Mouse (Mus musculus) forebrain, postnatal 0 days (tissue): ENCODE measurements at regions not wholly inside any gene's neighbourhood (a gene's known extent, or its start where the extent isn't known, plus 50 kb on each side); places are given as distances from the start of the nearest gene placed in this dataset.

Experiments used
- ATAC-seq: fragments of 200-750 bp; cut with Nextera tagmentation; 2 replicates; pipeline ENCODE4 v1.8.0; 2017; ENCODE audit warnings: mild to moderate bottlenecking, moderate library complexity
- DNase-seq: peaks from one replicate; pipeline ENCODE4 v3.0.0-alpha.2; 2015
- H3K27ac ChIP-seq: fragments of 300-500 bp; sonication (generic); 2 replicates; pipeline ENCODE4 v1.5.1; 2014; ENCODE audit warnings: low read depth, mild to moderate bottlenecking, antibody characterized with exemption, low read length, moderate library complexity, mixed read lengths
- H3K27me3 ChIP-seq: fragments of 300-500 bp; sonication (generic); 2 replicates; pipeline ENCODE4 v1.6.1; 2014; ENCODE audit warnings: mild to moderate bottlenecking, low read length, mixed read lengths; ENCODE audit not compliant: insufficient read depth
- H3K36me3 ChIP-seq: fragments of 300-500 bp; sonication (generic); 2 replicates; pipeline ENCODE4 v1.6.1; 2014; ENCODE audit warnings: mild to moderate bottlenecking, moderate library complexity; ENCODE audit not compliant: insufficient read depth
- H3K4me1 ChIP-seq: fragments of 300-500 bp; sonication (generic); 2 replicates; pipeline ENCODE4 v1.6.1; 2014; ENCODE audit warnings: antibody characterized with exemption; ENCODE audit not compliant: insufficient read depth
- H3K4me2 ChIP-seq: fragments of 300-500 bp; sonication (generic); 2 replicates; pipeline ENCODE4 v1.6.1; 2014; ENCODE audit warnings: low read depth, mild to moderate bottlenecking, moderate library complexity
- H3K4me3 ChIP-seq: fragments of 300-500 bp; sonication (generic); 2 replicates; pipeline ENCODE4 v1.5.1; 2014; ENCODE audit warnings: low read depth, low read length, mixed read lengths
- H3K9ac ChIP-seq: fragments of 300-500 bp; sonication (generic); 2 replicates; pipeline ENCODE4 v1.6.1; 2014; ENCODE audit warnings: mild to moderate bottlenecking
- H3K9me3 ChIP-seq: fragments of 300-500 bp; sonication (generic); 2 replicates; pipeline ENCODE4 v1.6.1; 2016; ENCODE audit warnings: low read length
- CTCF ChIP-seq: sonication (generic); IDR thresholded peaks from 2 replicates; pipeline ENCODE4 v1.5.1; 2016; ENCODE audit warnings: antibody characterized with exemption, control low read depth, low read depth
- WGBS: fragments of 180-500 bp; shearing (Covaris S2); extraction: QIAGEN DNeasy Blood & Tissue Kit; methylation state at CpG from one replicate; pipeline ENCODE4 v1.1.7; 2014; 5-methylcytosine and 5-hydroxymethylcytosine counted together

DNA sequence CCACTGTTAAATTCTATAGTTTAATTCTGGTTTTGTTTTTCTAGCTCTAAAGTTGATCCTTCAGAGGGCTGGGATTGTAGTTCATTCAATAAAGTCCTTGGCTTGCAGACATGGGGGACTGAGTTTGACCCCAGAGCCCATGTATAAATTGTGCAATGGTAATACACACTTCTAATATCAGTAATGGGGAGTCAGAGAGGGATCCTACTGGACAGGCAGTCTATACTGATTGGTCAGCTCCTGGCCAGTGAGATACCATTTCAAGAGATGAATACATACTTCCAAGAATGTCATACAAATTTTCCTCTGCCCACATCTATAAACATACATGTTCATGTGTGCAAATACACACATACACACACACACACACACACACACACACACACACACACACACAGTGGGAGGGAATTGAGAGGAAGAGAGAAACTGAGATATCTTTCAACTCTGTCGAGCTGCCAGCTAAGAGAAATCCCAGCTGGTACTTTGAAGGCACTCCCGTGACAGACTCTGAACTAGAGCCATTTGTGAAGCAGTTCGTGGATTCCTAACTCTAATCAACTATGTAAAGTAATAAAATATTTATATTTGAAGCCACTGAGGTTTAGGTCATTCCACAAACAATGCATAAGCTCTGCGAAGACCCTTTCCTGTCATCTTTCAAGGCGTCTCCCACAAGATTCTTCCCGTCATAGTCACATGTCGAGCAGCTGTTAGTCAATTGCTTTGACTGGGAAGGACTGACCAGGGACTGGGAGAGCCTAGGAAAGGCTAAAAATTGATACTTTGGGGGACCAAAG is 145.1 kb downstream of the Rpl10-ps3 start:
- TF ChIP-seq CTCF = no peak
- 75% methylated on average over 7 of the region's 7 CpGs for WGBS
- no peak for ATAC-seq

GRCm38 (mm10) chr9:50192400-50193110 is 152.2 kb downstream of the Rpl10-ps3 start:
- Histone ChIP-seq H3K9ac (no peak overlapping the region), H3K27me3 (no peaks in the 10 kb centered on the region), H3K4me3 (no peak overlapping the region), H3K4me1 (no peaks in the 10 kb centered on the region), H3K36me3 (no peaks in the 10 kb centered on the region), H3K4me2 (no peak overlapping the region), H3K27ac (no peak overlapping the region), H3K9me3 (no peaks in the 10 kb centered on the region)
- TF ChIP-seq CTCF = no peak
- 47% methylated on average over 5 of the region's 5 CpGs for WGBS
- DNase-seq (no peak), ATAC-seq (no peak)

More for the DNA sequence above, 145.1 kb downstream of the Rpl10-ps3 start:
- H3K4me2 ChIP-seq = no peak overlapping the region
- H3K36me3 ChIP-seq = no peaks in the 10 kb centered on the region
- H3K4me1 ChIP-seq = no peaks in the 10 kb centered on the region
- DNase-seq = no peak
- H3K9ac ChIP-seq = no peak overlapping the region
- no peak overlapping the region for H3K27ac ChIP-seq
- H3K4me3 ChIP-seq = no peak overlapping the region
- no peaks in the 10 kb centered on the region for H3K27me3 ChIP-seq
- no peaks in the 10 kb centered on the region for H3K9me3 ChIP-seq

DNA sequence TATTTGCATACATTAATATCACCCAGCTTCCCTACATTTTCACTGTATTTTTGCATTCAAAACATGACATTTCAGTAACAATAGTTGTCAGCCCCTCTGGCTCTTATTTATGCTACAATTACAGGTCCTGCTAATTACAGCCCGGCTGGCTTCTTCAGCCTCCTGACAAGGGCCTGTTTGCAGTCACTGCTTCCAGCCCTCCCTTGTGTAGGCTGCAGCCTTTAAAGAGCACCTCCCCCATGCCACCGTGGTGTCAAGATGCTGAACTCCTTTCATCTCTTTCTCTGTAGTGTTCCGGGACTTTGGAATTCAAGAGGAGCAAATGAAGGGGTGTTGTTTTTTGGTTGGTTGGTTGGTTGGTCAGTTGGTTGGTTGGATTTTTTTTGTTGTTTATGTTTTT is 153.6 kb downstream of the Rpl10-ps3 start:
- Histone ChIP-seq H3K9me3 (no peaks in the 10 kb centered on the region), H3K4me2 (no peak overlapping the region), H3K4me1 (no peaks in the 10 kb centered on the region), H3K4me3 (no peak overlapping the region), H3K36me3 (no peaks in the 10 kb centered on the region), H3K27me3 (no peaks in the 10 kb centered on the region), H3K9ac (no peak overlapping the region), H3K27ac (0 out of 2 replicates have a peak overlapping the region, but pooled peaks have one; percentile 2)
- peak; percentile 16 for DNase-seq
- ATAC-seq = peak; percentile 27; the same call in 1 of the 2 replicates
- no peak for TF ChIP-seq CTCF
- WGBS = 12% methylated on average over 3 of the region's 3 CpGs

DNA sequence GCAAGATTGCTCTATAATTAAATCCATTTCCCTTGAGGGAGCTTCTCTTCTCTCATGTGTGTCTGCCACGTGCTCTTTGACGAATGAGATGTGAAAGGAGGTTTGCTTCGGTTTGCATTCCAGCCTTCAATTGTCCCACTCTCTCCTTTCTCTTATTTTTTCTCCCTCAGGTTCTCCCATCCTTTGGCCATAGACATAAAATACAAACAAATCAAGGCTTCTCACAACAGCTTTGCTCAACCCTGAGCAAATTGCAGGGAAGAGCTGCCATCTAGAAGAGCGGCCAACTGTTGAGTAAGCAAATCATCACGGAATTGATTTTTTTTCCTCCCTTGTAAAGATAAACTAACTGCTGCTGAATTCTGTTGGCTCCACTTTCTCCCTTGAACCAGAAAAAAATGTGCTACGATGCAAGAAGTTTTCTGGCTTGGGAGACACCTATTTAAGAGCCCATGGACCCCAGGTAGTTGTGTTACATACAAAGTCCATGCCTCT is 156.1 kb downstream of the Rpl10-ps3 start:
- Histone ChIP-seq H3K9me3 (no peaks in the 10 kb centered on the region), H3K9ac (no peak overlapping the region), H3K27ac (no peak overlapping the region), H3K4me1 (no peaks in the 10 kb centered on the region), H3K4me2 (no peak overlapping the region), H3K27me3 (no peaks in the 10 kb centered on the region), H3K36me3 (no peaks in the 10 kb centered on the region), H3K4me3 (no peak overlapping the region)
- ATAC-seq (no peak), DNase-seq (peak; percentile 58)
- WGBS = 50% methylated on average over 6 of the region's 6 CpGs
- no peak for TF ChIP-seq CTCF

- Histone ChIP-seq H3K36me3 (no peaks in the 10 kb centered on the region), H3K9me3 (no peaks in the 10 kb centered on the region), H3K27ac (no peak overlapping the region), H3K4me2 (no peak overlapping the region), H3K4me3 (no peak overlapping the region), H3K27me3 (no peaks in the 10 kb centered on the region), H3K4me1 (no peaks in the 10 kb centered on the region), H3K9ac (no peak overlapping the region)
- WGBS = 55% methylated on average over 2 of the region's 2 CpGs
- no peak for ATAC-seq
- DNase-seq = no peak
- no peak for TF ChIP-seq CTCF
Measured at GRCm38 (mm10) chr9:50181360-50181759, 163.4 kb downstream of the Rpl10-ps3 start.

- H3K27me3 ChIP-seq = no peaks in the 10 kb centered on the region
- no peak overlapping the region for H3K27ac ChIP-seq
- H3K4me1 ChIP-seq = peaks cover 3% of the 10 kb centered on the region; the same call in 1 of the 2 replicates
- DNase-seq = no peak
- 88% methylated on average over 2 of the region's 2 CpGs for WGBS
- H3K9me3 ChIP-seq = no peaks in the 10 kb centered on the region
- no peak overlapping the region for H3K4me3 ChIP-seq
- no peak overlapping the region for H3K9ac ChIP-seq
- no peak overlapping the region for H3K4me2 ChIP-seq
- H3K36me3 ChIP-seq = no peaks in the 10 kb centered on the region
- ATAC-seq = no peak
- no peak for TF ChIP-seq CTCF
Measured at GRCm38 (mm10) chr9:50176131-50176530, 168.6 kb downstream of the Rpl10-ps3 start.
